9 mouse cellular contexts compared by ENCODE assay signal in the genomic region with DNA sequence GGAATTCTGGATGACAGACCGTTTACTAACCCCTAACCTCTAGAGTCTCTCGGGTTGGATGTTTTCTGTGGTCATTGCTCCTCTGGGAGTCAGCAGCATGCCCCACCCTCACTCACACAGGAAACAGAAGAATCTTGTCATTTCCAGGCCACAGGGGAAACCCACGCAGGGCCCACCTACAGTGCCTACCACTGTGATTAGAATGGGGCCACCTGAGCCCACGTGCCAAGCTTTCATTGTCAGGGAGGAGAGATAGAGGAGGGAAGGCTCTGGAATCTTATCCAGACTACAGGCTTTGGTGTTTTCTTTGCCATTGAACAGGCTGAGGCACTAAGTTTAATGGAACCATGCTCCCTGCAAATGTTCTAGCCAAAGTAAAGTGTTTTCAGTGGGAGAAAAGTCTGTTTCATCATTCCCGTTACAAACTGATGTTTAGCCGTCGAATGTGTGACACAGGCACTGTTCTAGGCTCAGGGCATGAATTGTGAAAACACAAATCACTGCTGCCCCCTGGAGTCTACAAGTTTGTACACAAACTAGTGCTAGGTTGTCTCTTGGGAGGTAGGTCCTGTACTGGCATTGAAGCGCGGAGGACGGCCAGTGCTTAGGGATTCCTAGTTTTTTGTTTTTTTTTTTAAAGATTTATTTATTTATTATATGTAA. TPM values are rescaled to one million over a fixed set of nuclear protein-coding genes. Genes with fewer than 3 reads are reported as not detected.
A peak's percentile ranks its signal among the peaks of the same experiment; 100 is the strongest.
DNase-seq lines count a peak whose midpoint lies in the region; ATAC-seq and TF ChIP-seq lines count a peak whose summit lies in the region.
"Had no signal": no experiment of that assay in that cellular context is flagged by ENCODE, and none has a peak within 500 bp of the region (broad histone marks: within the 10 kb centered on the region; RNA-seq: fewer than 3 reads in every experiment).

No protein-coding gene starts in this region.

- H3K4me3 ChIP-seq in left cerebral cortex, adult 2 months = no peak overlapping the region
- H3K4me3 ChIP-seq in lung, embryonic 14.5 days (ENCODE audit: low read depth, low read length) = no peak overlapping the region
- H3K4me3 ChIP-seq in hindbrain, embryonic 16.5 days (ENCODE audit: low read length) = no peak overlapping the region
- H3K4me3 ChIP-seq: limb, embryonic 13.5 days had no signal

- H3K27me3 ChIP-seq in lung, embryonic 14.5 days (ENCODE audit: insufficient read depth, low read length) = no peaks in the 10 kb centered on the region
- no peaks in the 10 kb centered on the region for H3K27me3 ChIP-seq in hindbrain, embryonic 16.5 days (replicated peaks; ENCODE audit: control insufficient read depth, insufficient read depth, low read length)
- H3K27me3 ChIP-seq: limb, embryonic 13.5 days had no signal

- DNase-seq in left cerebral cortex, adult 2 months (ENCODE audit: extremely low spot score in 1 of 2, low spot score in 2 of 2) = no peak
- no peak for DNase-seq in left cerebral cortex, adult 11 months (ENCODE audit: low spot score)
- DNase-seq in R1 (ENCODE audit: low read depth, low spot score) = peak; percentile 81
- peak; percentile 52 to 68 for DNase-seq in heart, postnatal 14 days
- DNase-seq in lung, embryonic 14.5 days = peak; percentile 57
- peak; percentile 59 for DNase-seq in thymus, postnatal 25 days
- DNase-seq in neural tube, embryonic 10.5 days (ENCODE audit: extremely low spot score, low spot score) = no peak

- peak overlapping the region; percentile 62 for H3K27ac ChIP-seq in left cerebral cortex, adult 2 months
- H3K27ac ChIP-seq in lung, embryonic 14.5 days (ENCODE audit: low read depth) = 0 out of 2 replicates have a peak overlapping the region, but pooled peaks have one; percentile 50
- no peak overlapping the region for H3K27ac ChIP-seq in hindbrain, embryonic 16.5 days (ENCODE audit: low read depth, low read length)
- H3K27ac ChIP-seq: limb, embryonic 13.5 days had no signal

- no peak overlapping the region for H3K9ac ChIP-seq in lung, embryonic 14.5 days
- H3K9ac ChIP-seq in hindbrain, embryonic 16.5 days (ENCODE audit: low read depth, low read length) = no peak overlapping the region
- H3K9ac ChIP-seq: limb, embryonic 13.5 days had no signal

- H3K4me1 ChIP-seq in lung, embryonic 14.5 days (ENCODE audit: insufficient read depth) = 0 out of 2 replicates have a peak, but pooled peaks cover 3% of the 10 kb centered on the region
- H3K4me1 ChIP-seq in hindbrain, embryonic 16.5 days (ENCODE audit: control insufficient read depth, insufficient read depth, low read depth, low read length) = peaks cover 3% of the 10 kb centered on the region; the same call in 1 of the 2 replicates

- 63% methylated on average over 10 of the region's 10 CpGs for WGBS in lung, embryonic 14.5 days
- WGBS in hindbrain, embryonic 16.5 days = 80% methylated on average over 10 of the region's 10 CpGs

- ATAC-seq in lung, embryonic 14.5 days (ENCODE audit: insufficient read depth) = no peak
- ATAC-seq in hindbrain, embryonic 16.5 days = no peak

- intact Hi-C loops in left cerebral cortex, adult 2 months (cut with DNase I) = loop anchor here (2.0 to 5.0 kb wide), 2 partner anchors 29 to 62 kb away; no protein-coding TSS in a partner anchor
- intact Hi-C loops in heart, postnatal 14 days (cut with DNase I) = loop anchor here (1.0 kb wide), 1 partner anchor 31 kb away; a partner anchor contains a TSS

- no peaks in the 10 kb centered on the region for H3K36me3 ChIP-seq in lung, embryonic 14.5 days (ENCODE audit: insufficient read depth)
- no peaks in the 10 kb centered on the region for H3K36me3 ChIP-seq in hindbrain, embryonic 16.5 days (ENCODE audit: control insufficient read depth, insufficient read depth, low read length)

- peak; percentile 46 for TF ChIP-seq CTCF in left cerebral cortex, adult 2 months (IDR thresholded peaks at IDR 0.05)
- peak; percentile 50 for TF ChIP-seq CTCF in lung, embryonic 14.5 days (IDR thresholded peaks at IDR 0.05; ENCODE audit: low read depth)

- no peaks in the 10 kb centered on the region for H3K9me3 ChIP-seq in lung, embryonic 14.5 days (ENCODE audit: low read depth, low read length)
- H3K9me3 ChIP-seq in hindbrain, embryonic 16.5 days (ENCODE audit: control insufficient read depth, low read length) = no peaks in the 10 kb centered on the region
- H3K9me3 ChIP-seq: limb, embryonic 13.5 days had no signal

- H3K4me2 ChIP-seq in lung, embryonic 14.5 days = no peak overlapping the region
- no peak overlapping the region for H3K4me2 ChIP-seq in hindbrain, embryonic 16.5 days (ENCODE audit: low read length)
- H3K4me2 ChIP-seq: limb, embryonic 13.5 days had no signal

RNA-seq across cellular contexts. Expression of a gene that starts 30.4 kb away (rescaled TPM):
- 100 to 1,000 TPM; 102 to 108 TPM for total RNA-seq in left cerebral cortex, adult 2 months (2021)
- total RNA-seq in heart, postnatal 14 days (2021) = 10 to 100 TPM; 89.6 to 91.6 TPM
- polyA plus RNA-seq in lung, embryonic 14.5 days (2014; fragmentation: Nextera tagmentation; extraction: Ambion mirVana) = 18.3 and 20.5 TPM in 2 replicates
- 14.8 and 18.6 TPM in 2 replicates for polyA plus RNA-seq in hindbrain, embryonic 16.5 days (2015; fragmentation: Nextera tagmentation; extraction: Ambion mirVana)

Comparison
In these comparisons a context has a peak if more than half of its experiments do, and no peak if none do; other contexts are left out.
1. DNase-seq: peak in R1 (single experiment), heart, postnatal 14 days (2 of 2), lung, embryonic 14.5 days (single experiment) and thymus, postnatal 25 days (single experiment); none in left cerebral cortex, adult 2 months (0 of 2), left cerebral cortex, adult 11 months (single experiment) and neural tube, embryonic 10.5 days (single experiment).